Mouse (Mus musculus) liver, adult 2 months (tissue): Measurements from ENCODE around the gene Fhit.

Experiments
- CTCF ChIP-seq: fragments of 200-500 bp; IDR thresholded peaks from 2 replicates; pipeline ENCODE4 v1.5.1; 2011; ENCODE audit warnings: low read depth, low read length, control low read depth
- POLR2A ChIP-seq: fragments of 200-500 bp; IDR thresholded peaks from 2 replicates; pipeline ENCODE4 v1.6.1; 2011; ENCODE audit warnings: low read length, control low read depth; ENCODE audit not compliant: insufficient read depth; ENCODE audit errors: extremely low read depth

- TF ChIP-seq CTCF (no peak), POLR2A (no peak)
Observed at GRCm38 (mm10) chr14:10299030-10299429, 862.8 kb downstream of the Fhit start.
